Mouse (Mus musculus) heart, embryonic 13.5 days (tissue): ENCODE results near the gene Pkd2l1. TPM values are rescaled to one million over a fixed set of nuclear protein-coding genes. Genes with fewer than 3 reads are reported as not detected.
"Not testable (repeated sequence)": the region's sequence is repeated elsewhere in the genome, so short reads cannot be mapped to it uniquely, and the experiment has no call there.

Source experiments
- ATAC-seq: fragments of 200-750 bp; cut with Nextera tagmentation; 2 replicates; pipeline ENCODE4 v1.8.0; 2017; ENCODE audit warnings: moderate TSS enrichment; ENCODE audit not compliant: insufficient number of reproducible peaks, low FRiP score, low TSS enrichment; ENCODE audit errors: extremely low read depth
- H3K27ac ChIP-seq: fragments of 300-500 bp; sonication (generic); replicated peaks from 2 replicates; pipeline ENCODE4 v1.5.1; 2015; ENCODE audit warnings: moderate library complexity, mild to moderate bottlenecking, inconsistent platforms
- H3K27me3 ChIP-seq: fragments of 300-500 bp; sonication (generic); replicated peaks from 2 replicates; pipeline ENCODE4 v1.6.1; 2015; ENCODE audit warnings: mild to moderate bottlenecking, inconsistent platforms
- H3K36me3 ChIP-seq: fragments of 300-500 bp; sonication (generic); 2 replicates; pipeline ENCODE4 v1.6.1; 2015; ENCODE audit warnings: mild to moderate bottlenecking, inconsistent platforms
- H3K4me1 ChIP-seq: fragments of 300-500 bp; sonication (generic); 2 replicates; pipeline ENCODE4 v1.6.1; 2015; ENCODE audit warnings: inconsistent platforms
- H3K4me2 ChIP-seq: fragments of 300-500 bp; sonication (generic); 2 replicates; pipeline ENCODE4 v1.6.1; 2015; ENCODE audit warnings: inconsistent platforms, mild to moderate bottlenecking, moderate library complexity
- H3K4me3 ChIP-seq: fragments of 300-500 bp; sonication (generic); 2 replicates; pipeline ENCODE4 v1.5.1; 2015; ENCODE audit warnings: moderate library complexity, mild to moderate bottlenecking, inconsistent platforms
- H3K9ac ChIP-seq: fragments of 300-500 bp; sonication (generic); 2 replicates; pipeline ENCODE4 v1.6.1; 2015; ENCODE audit warnings: inconsistent platforms, mild to moderate bottlenecking, moderate library complexity
- H3K9me3 ChIP-seq: fragments of 300-500 bp; sonication (generic); 2 replicates; pipeline ENCODE4 v1.6.1; 2016; ENCODE audit warnings: inconsistent platforms
- WGBS: fragments of 180-500 bp; shearing (Covaris S2); methylation state at CpG from one replicate; pipeline ENCODE4 v1.1.7; 2015; ENCODE audit warnings: mixed read lengths; 5-methylcytosine and 5-hydroxymethylcytosine counted together
- polyA plus RNA-seq: library from polyadenylated mRNA; unstranded; fragments of >200 nt; fragmentation: Nextera tagmentation; extraction: Ambion mirVana; gene quantifications from 2 replicates; pipeline ENCODE4 v1.2.1, GENCODE M21; 2015

Pkd2l1 gene
- polyA plus RNA-seq, 1 experiment from 2014 or later, result 0.04 TPM

DNA sequence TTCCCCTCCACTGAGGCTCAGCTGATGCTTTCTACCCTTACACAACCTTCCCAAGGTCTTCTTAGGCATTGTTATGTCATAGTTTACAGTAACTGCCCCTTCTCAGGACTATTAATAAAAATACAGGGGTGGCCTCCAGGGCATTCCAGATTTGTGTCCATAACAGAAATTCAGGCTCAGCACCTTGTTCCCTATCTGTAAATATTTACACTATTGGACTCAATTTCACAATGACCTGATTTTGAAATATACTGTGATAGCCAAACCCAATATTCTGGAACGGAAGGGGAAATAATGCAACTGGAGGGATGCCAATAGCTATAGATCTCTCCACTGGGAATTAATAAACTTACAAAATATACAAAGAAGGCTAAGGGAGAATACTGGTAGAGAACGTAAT, 63.7 kb downstream of the Pkd2l1 start:
- no peak overlapping the region for H3K4me3 ChIP-seq
- H3K4me1 ChIP-seq, result no peaks in the 10 kb centered on the region
- H3K9me3 ChIP-seq, result no peaks in the 10 kb centered on the region
- peaks cover 86% of the 10 kb centered on the region for H3K36me3 ChIP-seq
- H3K27ac ChIP-seq, result no peak overlapping the region
- no peaks in the 10 kb centered on the region for H3K27me3 ChIP-seq
- ATAC-seq, result no peak
- WGBS, result 92% methylated on average over 2 of the region's 2 CpGs
- no peak overlapping the region for H3K4me2 ChIP-seq
- no peak overlapping the region for H3K9ac ChIP-seq

DNA sequence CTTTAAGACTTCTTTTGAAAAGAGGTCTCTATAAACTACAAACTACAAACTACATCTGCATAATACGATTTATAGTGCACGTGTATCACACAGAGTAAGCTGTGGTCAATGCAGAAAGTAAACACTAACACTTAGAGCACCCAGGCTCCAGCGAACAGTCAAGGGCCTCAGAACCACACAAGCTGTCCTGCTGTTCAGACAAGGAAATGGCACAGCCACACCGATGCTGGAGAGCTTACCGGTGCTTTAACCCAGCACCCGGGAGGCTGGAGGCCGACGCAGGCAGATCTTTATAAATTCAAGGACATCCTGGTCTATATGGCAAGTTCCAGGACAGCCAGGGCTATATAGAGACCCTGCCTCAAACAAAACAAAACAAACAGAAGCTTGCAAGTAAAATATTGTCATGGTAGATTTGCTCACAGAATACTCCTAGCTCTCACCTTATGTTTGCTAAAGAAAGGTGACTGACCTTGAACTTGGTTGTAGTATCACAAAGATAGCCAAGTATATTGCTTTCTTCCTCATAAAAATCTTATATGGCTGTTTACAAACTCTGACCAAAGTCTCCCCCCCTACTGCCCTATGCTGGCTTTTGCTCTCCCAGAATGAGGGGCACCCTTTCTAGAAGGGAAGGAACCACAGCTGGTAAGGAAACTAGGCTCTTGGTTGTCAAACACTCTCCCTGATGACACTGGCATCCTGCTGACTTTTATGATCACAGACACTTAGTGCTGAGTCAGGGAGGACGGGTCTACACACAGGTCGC, 64.3 kb downstream of the Pkd2l1 start:
- Histone ChIP-seq H3K9me3 (no peaks in the 10 kb centered on the region), H3K4me3 (no peak overlapping the region), H3K36me3 (peaks cover 92% of the 10 kb centered on the region), H3K4me2 (no peak overlapping the region), H3K27me3 (no peaks in the 10 kb centered on the region), H3K9ac (no peak overlapping the region), H3K27ac (no peak overlapping the region), H3K4me1 (no peaks in the 10 kb centered on the region)
- no peak for ATAC-seq
- 88% methylated on average over 10 of the region's 10 CpGs for WGBS

DNA sequence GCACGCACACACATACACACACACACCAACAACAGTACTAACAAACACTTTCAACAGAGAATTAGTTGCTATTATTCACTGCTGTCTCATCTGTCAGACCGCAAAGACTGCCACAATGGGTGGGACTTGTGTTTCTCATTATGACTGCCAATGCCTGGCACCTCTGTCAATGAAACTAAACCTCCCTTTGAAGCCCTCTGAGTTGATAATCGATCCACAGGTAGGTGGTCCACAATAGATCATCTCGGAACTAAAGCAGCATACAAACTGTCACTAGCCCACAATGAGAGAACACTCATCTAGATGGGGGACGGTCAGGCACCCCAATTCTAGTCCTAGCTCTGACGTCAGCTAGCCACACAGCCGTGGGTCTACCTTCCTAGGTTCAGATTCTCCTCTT, 71.1 kb downstream of the Pkd2l1 start:
- no peak overlapping the region for H3K27ac ChIP-seq
- no peaks in the 10 kb centered on the region for H3K27me3 ChIP-seq
- H3K9me3 ChIP-seq, result no peaks in the 10 kb centered on the region
- no peaks in the 10 kb centered on the region for H3K4me1 ChIP-seq
- no peak overlapping the region for H3K4me3 ChIP-seq
- no peak overlapping the region for H3K9ac ChIP-seq
- no peak for ATAC-seq
- peaks cover 93% of the 10 kb centered on the region for H3K36me3 ChIP-seq
- no peak overlapping the region for H3K4me2 ChIP-seq
- 87% methylated on average over 7 of the region's 7 CpGs for WGBS

DNA sequence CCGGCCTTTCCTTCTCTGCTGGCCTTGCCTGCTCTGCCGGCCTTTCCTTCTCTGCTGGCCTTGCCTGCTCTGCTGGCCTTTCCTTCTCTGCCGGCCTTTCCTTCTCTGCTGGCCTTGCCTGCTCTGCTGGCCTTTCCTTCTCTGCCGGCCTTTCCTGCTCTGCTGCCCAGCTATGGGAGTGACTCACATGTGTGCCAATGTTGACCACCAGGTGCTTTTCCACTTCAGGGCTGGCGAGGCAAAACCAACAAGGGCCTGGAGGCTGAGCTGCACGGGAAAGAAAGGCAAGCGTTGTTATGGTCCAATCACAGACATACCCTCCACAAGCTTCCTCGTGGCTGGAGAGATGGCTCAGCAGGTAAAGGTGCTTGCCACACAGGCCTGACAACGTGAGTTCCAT, 71.6 kb downstream of the Pkd2l1 start:
- H3K36me3 ChIP-seq, result peaks cover 92% of the 10 kb centered on the region
- not testable (repeated sequence) for H3K4me3 ChIP-seq, H3K27ac ChIP-seq, H3K4me2 ChIP-seq, H3K9ac ChIP-seq, ATAC-seq, H3K4me1 ChIP-seq, H3K9me3 ChIP-seq, H3K27me3 ChIP-seq
- 88% methylated on average over 9 of the region's 9 CpGs for WGBS

DNA sequence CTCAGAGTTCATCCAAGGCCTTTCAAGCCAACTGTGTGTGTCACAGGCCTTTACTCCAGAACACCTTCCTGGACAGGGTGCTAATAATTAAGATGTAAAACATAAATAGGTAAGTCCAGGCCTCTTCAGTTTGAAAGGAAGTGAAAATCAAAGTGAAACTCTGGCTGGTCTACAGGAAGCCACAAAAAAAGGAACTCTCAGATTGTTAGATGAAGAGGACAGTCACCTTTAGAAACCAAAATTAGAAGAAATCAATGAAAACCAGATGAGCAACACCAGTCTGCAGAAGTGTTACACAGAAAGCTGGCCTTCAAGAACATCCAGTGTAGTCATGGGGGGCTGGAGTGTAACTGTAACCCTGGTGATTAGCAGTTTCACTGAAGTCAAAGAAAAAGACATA, 74.4 kb downstream of the Pkd2l1 start:
- Histone ChIP-seq H3K36me3 (peaks cover 90% of the 10 kb centered on the region), H3K27ac (no peak overlapping the region), H3K27me3 (no peaks in the 10 kb centered on the region), H3K4me1 (no peaks in the 10 kb centered on the region), H3K9me3 (no peaks in the 10 kb centered on the region), H3K4me3 (no peak overlapping the region), H3K4me2 (no peak overlapping the region), H3K9ac (no peak overlapping the region)
- no peak for ATAC-seq

DNA sequence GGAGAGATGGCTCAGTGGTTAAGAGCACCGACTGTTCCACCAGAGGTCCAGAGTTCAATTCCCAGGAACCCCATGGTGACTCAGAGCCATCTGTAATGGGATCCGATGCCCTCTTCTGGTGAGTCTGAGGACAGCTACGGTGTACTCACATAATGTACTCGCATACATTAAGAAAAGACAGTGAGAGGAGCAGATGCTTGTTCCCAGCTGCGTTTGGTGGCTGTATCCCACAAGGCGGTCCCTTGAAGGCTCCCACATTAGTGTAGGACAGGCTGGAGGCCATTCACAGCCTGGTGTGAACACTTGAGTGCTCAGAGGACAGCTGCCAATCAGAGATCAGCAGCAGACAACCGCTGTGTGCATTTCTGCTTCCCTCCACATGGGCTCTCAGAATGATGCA, 80.5 kb downstream of the Pkd2l1 start:
- no peaks in the 10 kb centered on the region for H3K9me3 ChIP-seq
- 70% methylated on average over 7 of the region's 7 CpGs for WGBS
- ATAC-seq, result no peak
- H3K4me1 ChIP-seq, result peaks cover 8% of the 10 kb centered on the region
- no peak overlapping the region for H3K27ac ChIP-seq
- H3K9ac ChIP-seq, result no peak overlapping the region
- no peaks in the 10 kb centered on the region for H3K27me3 ChIP-seq
- no peak overlapping the region for H3K4me3 ChIP-seq
- H3K4me2 ChIP-seq, result no peak overlapping the region
- H3K36me3 ChIP-seq, result peaks cover 71% of the 10 kb centered on the region

DNA sequence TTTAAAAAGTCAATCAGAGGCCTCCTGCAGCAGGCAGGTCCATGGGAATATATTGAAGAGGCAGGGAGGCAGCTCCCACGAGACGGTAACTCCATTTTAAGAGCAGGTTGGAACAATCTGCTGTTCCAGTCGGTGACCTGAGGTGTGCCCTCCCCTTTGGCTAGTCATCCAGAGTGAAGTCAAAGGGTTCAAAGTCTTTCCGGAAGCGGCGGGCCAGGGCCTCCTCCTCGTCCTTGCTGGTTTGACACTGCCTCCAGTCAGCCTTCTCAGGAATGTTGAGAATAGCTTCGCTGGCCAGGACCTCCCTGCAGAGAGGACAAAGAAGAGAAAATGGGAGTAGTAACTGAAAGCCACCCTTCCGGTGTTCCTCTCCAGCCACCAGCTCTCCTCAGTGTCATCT, 81.9 kb downstream of the Pkd2l1 start:
- Histone ChIP-seq H3K9ac (no peak overlapping the region), H3K9me3 (no peaks in the 10 kb centered on the region), H3K27ac (no peak overlapping the region), H3K4me2 (no peak overlapping the region), H3K27me3 (no peaks in the 10 kb centered on the region), H3K4me1 (peaks cover 21% of the 10 kb centered on the region), H3K36me3 (peaks cover 62% of the 10 kb centered on the region), H3K4me3 (no peak overlapping the region)
- no peak for ATAC-seq
- WGBS, result 80% methylated on average over 9 of the region's 9 CpGs

DNA sequence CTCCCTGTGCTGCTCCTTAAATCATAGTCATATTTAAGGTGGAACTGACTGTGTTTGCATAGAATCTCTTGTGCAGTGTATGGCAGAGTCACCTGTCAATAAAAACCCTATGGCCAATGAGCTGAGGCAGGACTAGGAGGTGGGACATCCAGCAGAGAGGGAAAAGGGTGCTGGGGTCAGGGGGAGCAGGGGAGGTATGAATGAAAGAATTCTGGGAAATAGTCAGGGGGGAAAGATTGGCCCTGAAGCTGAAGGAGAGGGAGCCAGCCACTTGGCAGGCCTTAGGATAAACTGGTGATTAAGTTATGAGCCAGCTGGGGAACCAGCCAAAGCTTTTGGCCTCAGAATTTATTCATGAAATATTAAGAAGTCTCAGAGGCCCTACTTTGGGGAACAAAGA, 83.2 kb downstream of the Pkd2l1 start:
- no peak overlapping the region for H3K27ac ChIP-seq
- H3K4me3 ChIP-seq, result no peak overlapping the region
- no peak for ATAC-seq
- no peak overlapping the region for H3K4me2 ChIP-seq
- H3K9ac ChIP-seq, result no peak overlapping the region
- no peaks in the 10 kb centered on the region for H3K27me3 ChIP-seq
- H3K4me1 ChIP-seq, result peaks cover 23% of the 10 kb centered on the region
- no peaks in the 10 kb centered on the region for H3K9me3 ChIP-seq
- peaks cover 48% of the 10 kb centered on the region for H3K36me3 ChIP-seq

DNA sequence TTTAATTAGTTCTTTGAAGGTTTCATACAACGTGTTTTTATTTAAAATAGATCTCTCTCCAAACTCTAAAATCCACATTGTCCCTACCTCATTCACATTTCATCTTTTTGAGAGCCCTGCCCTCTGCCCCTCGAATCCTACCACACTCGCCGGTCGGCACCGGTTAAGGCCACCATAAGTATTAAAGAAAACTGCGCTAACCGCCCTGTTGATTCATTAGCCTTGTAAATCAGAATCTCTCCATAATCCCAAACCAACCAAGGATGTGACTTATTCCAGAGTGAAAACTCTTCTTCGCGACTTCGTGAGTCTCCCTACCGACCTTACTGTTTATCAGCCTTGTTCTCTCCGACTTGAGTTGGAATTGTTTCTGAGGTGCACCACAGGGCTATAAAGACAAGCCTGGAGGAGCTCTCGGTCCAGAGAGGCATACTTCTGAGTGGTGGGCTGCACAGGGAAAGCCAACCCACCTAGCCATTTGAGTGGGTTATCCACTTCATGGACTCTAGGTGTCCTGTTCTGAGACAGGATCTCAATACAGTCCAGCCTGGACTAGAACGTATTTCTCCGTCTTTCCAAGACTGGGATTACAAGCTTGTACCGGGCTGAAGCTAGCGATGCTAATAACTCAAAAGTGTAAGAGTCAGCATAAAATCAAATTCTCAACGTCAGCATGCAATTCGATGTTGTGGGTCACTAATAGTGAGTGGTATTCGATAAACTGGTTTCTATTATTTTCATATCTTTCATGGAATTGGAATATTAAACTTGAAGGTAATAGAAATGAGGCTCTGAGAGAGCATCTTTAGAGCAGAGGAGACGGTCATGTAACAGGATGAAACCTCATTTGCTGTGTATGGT, 84.4 kb downstream of the Pkd2l1 start:
- Histone ChIP-seq H3K9ac (peak overlapping the region; percentile 99), H3K9me3 (no peaks in the 10 kb centered on the region), H3K36me3 (peaks cover 39% of the 10 kb centered on the region), H3K4me1 (peaks cover 23% of the 10 kb centered on the region), H3K27me3 (no peaks in the 10 kb centered on the region), H3K4me3 (peak overlapping the region; percentile 88), H3K4me2 (peak overlapping the region; percentile 95), H3K27ac (peak overlapping the region; percentile 30)
- WGBS, result 27% methylated on average over 22 of the region's 22 CpGs
- ATAC-seq, result no peak

DNA sequence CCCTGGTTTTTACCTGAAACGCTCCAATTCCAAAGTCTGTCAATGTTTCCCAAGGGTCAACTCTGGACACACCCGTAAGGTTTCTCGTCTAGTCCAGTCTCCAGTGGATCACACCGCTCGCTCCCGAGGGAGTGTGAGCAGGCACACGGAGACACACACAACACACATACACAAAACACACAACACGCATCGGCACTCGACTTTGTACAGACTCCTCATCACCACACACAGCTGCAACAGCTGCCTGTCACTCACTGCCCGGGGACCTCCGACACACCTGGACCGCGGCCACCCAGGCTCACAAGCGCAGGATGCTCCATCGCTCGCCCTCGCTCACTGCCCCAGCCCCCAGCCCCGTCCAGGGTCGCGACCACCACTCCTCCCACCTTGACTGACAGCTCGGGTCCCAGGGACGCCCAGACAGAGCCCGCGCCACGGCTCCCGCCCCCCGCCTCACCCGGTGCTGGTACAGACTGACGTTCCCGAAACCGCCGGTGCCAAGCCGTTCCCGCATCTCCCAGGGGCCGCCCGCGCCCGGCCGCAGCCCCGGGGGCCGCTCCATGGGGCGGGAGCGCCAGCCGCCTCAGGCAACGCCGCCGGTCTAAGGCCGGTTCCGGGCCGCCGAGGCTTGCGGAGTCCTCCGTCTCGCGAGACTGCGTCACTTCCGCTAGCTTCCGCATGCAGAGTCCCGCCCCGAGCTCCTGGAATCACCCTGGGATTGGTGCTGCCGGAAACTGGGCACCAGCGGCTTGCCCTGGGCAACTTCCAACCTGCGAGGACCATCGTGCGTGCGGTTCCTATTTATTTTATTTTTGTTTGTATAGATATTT, 85.2 kb downstream of the Pkd2l1 start, which contains the start of gene Chuk:
Gene Chuk, minus strand, starts transcription at position 650 of the 830 bp plus-strand sequence.
- H3K4me3 ChIP-seq, result peak within 1 kb of the TSS; percentile 88
- H3K4me1 ChIP-seq, result peaks cover 23% of the 10 kb centered on the region
- WGBS, result under 1% methylated on average over 67 of the region's 67 CpGs
- no peaks in the 10 kb centered on the region for H3K27me3 ChIP-seq
- H3K36me3 ChIP-seq, result peaks cover 34% of the 10 kb centered on the region
- H3K4me2 ChIP-seq, result peak within 1 kb of the TSS; percentile 95
- no peaks in the 10 kb centered on the region for H3K9me3 ChIP-seq
- peak; percentile 96 for ATAC-seq
- H3K27ac ChIP-seq, result peak within 1 kb of the TSS; percentile 30
- peak within 1 kb of the TSS; percentile 99 for H3K9ac ChIP-seq

DNA sequence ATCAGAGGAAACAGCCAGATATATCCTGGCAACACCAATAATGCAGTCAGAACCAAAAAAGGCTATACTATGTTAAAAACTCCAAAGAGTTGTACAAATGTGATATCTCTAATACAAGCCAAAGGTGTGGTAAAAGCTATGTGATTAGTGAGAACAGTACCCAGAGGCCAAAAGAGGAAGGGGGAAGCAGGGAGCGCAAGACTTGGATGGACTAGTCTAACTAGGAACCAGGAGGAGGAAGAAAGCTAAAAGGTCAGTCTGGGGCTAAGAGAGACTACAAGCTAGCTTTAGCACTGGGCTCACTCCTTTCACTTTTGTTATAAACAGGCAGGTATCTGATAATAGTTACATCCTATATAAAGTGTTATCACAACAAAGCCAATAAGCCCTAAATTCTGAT, 87.8 kb downstream of the Pkd2l1 start:
- H3K9me3 ChIP-seq, result no peaks in the 10 kb centered on the region
- no peak overlapping the region for H3K4me3 ChIP-seq
- peaks cover 27% of the 10 kb centered on the region for H3K36me3 ChIP-seq
- no peak overlapping the region for H3K27ac ChIP-seq
- H3K27me3 ChIP-seq, result no peaks in the 10 kb centered on the region
- no peak overlapping the region for H3K4me2 ChIP-seq
- H3K4me1 ChIP-seq, result peaks cover 23% of the 10 kb centered on the region
- H3K9ac ChIP-seq, result no peak overlapping the region
- WGBS, result 90% methylated on average over 1 of the region's 1 CpGs
- ATAC-seq, result no peak
